Mouse (Mus musculus) forebrain, embryonic 12.5 days (tissue): ENCODE results near the gene Phgr1. TPM values are rescaled to one million over a fixed set of nuclear protein-coding genes. Genes with fewer than 3 reads are reported as not detected.

Experiments used
- ATAC-seq: fragments of 200-750 bp; cut with Nextera tagmentation; 2 replicates; pipeline ENCODE4 v1.8.0; 2017; ENCODE audit warnings: moderate TSS enrichment; ENCODE audit not compliant: low FRiP score
- H3K27ac ChIP-seq: fragments of 300-500 bp; sonication (generic); 2 replicates; pipeline ENCODE4 v1.5.1; 2016; ENCODE audit warnings: mild to moderate bottlenecking
- H3K27me3 ChIP-seq: fragments of 300-500 bp; sonication (generic); 2 replicates; pipeline ENCODE4 v1.6.1; 2016; ENCODE audit warnings: mild to moderate bottlenecking
- H3K36me3 ChIP-seq: fragments of 300-500 bp; sonication (generic); replicated peaks from 2 replicates; pipeline ENCODE4 v1.6.1; 2016; ENCODE audit warnings: mild to moderate bottlenecking
- H3K4me1 ChIP-seq: fragments of 300-500 bp; sonication (generic); 2 replicates; pipeline ENCODE4 v1.6.1; 2016
- H3K4me2 ChIP-seq: fragments of 300-500 bp; sonication (generic); 2 replicates; pipeline ENCODE4 v1.6.1; 2016; ENCODE audit warnings: mild to moderate bottlenecking, moderate library complexity
- H3K4me3 ChIP-seq: fragments of 300-500 bp; sonication (generic); replicated peaks from 2 replicates; pipeline ENCODE4 v1.5.1; 2016; ENCODE audit warnings: mild to moderate bottlenecking
- H3K9ac ChIP-seq: fragments of 300-500 bp; sonication (generic); 2 replicates; pipeline ENCODE4 v1.6.1; 2016; ENCODE audit warnings: mild to moderate bottlenecking
- H3K9me3 ChIP-seq: fragments of 300-500 bp; sonication (generic); 2 replicates; pipeline ENCODE4 v1.6.1; 2016
- WGBS: fragments of 180-500 bp; shearing (Covaris S2); methylation state at CpG from one replicate; pipeline ENCODE4 v1.1.7; 2016; 5-methylcytosine and 5-hydroxymethylcytosine counted together
- polyA plus RNA-seq: library from polyadenylated mRNA; unstranded; fragments of >200 nt; fragmentation: Nextera tagmentation; extraction: Ambion mirVana; gene quantifications from 2 replicates; pipeline ENCODE4 v1.2.1, GENCODE M21; 2016

Gene Phgr1
- polyA plus RNA-seq, 1 experiment from 2014 or later: not detected

DNA sequence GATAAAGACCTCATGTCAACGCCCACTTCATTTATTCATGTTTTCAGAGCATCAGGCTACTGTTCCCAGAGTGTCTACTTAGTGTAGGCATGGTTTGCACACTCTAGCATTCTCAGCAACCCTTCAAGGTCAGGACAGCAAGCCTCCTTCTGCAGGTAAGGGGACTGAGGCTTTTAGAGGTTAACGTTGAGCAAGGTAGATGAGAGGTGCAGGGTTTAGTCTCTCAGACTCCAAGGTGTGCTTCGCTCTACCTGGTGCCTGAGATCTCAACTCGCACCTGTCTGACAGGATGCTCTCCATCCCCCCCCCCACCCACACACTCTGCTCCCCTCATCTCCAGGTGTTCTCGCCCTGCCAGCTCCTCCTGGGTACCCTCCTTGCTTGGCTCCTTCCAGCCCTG lies 18.4 kb upstream of the Phgr1 start:
- H3K4me1 ChIP-seq: peaks cover 19% of the 10 kb centered on the region

DNA sequence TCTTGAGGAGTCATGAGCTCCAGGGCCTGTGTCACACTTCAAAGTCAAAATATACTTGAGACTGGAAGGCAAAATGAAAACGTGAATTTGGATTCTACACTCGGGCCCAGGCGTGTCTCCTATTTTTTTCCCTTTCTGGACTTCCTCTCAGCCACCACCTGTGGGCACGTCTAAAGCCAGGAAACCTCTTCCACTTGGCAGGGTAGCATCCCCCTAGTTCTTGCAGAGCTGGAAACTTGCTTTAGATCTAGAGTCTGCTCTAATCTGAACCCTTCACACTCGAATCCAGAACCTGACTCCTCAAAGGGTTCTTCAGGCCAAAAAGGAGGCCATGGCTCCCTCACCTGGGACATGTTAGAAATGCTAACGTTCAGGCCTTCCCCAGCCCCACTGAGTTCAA lies 17.2 kb upstream of the Phgr1 start:
- Histone ChIP-seq H3K9me3 (no peaks in the 10 kb centered on the region), H3K27me3 (peaks cover 42% of the 10 kb centered on the region)
- no peak for ATAC-seq

More for the DNA sequence above, 18.4 kb upstream of the Phgr1 start:
- no peak overlapping the region for H3K9ac ChIP-seq
- no peak overlapping the region for H3K4me2 ChIP-seq
- H3K9me3 ChIP-seq: no peaks in the 10 kb centered on the region
- peaks cover 33% of the 10 kb centered on the region for H3K27me3 ChIP-seq
- ATAC-seq: no peak
- 93% methylated on average over 5 of the region's 5 CpGs for WGBS
- H3K36me3 ChIP-seq: peaks cover 2% of the 10 kb centered on the region
- H3K4me3 ChIP-seq: no peak overlapping the region
- no peak overlapping the region for H3K27ac ChIP-seq

DNA sequence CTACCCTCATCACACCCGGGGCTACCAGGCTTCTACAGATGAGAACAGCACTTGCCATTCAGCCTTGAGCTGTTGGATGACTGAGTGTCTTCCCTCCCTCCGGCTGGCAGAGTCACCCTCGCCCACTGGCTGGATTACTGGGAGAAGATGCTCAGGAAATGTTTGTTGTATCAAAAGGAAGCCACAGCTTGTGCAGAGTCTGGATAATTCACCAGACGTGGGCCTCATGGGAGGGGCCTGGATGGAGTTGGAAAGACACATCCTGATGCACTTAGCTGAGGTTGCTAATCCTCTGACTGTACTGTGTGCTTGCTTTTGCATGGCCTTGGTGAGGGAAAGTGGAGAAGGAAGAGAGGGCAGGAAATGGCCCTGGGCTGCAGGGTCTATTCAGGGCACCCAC lies 16.5 kb upstream of the Phgr1 start:
- no peaks in the 10 kb centered on the region; the same call in 1 of the 2 replicates for H3K36me3 ChIP-seq
- peaks cover 46% of the 10 kb centered on the region for H3K27me3 ChIP-seq
- H3K27ac ChIP-seq: no peak overlapping the region
- H3K9ac ChIP-seq: no peak overlapping the region
- no peaks in the 10 kb centered on the region for H3K9me3 ChIP-seq
- H3K4me3 ChIP-seq: no peak overlapping the region
- WGBS: 89% methylated on average over 4 of the region's 4 CpGs
- H3K4me1 ChIP-seq: peaks cover 13% of the 10 kb centered on the region
- no peak for ATAC-seq
- no peak overlapping the region for H3K4me2 ChIP-seq

More for the DNA sequence above, 17.2 kb upstream of the Phgr1 start:
- 88% methylated on average over 6 of the region's 6 CpGs for WGBS
- H3K9ac ChIP-seq: no peak overlapping the region
- no peak overlapping the region for H3K4me2 ChIP-seq
- no peaks in the 10 kb centered on the region; the same call in 1 of the 2 replicates for H3K36me3 ChIP-seq
- H3K4me1 ChIP-seq: peaks cover 12% of the 10 kb centered on the region
- H3K27ac ChIP-seq: no peak overlapping the region
- no peak overlapping the region for H3K4me3 ChIP-seq

DNA sequence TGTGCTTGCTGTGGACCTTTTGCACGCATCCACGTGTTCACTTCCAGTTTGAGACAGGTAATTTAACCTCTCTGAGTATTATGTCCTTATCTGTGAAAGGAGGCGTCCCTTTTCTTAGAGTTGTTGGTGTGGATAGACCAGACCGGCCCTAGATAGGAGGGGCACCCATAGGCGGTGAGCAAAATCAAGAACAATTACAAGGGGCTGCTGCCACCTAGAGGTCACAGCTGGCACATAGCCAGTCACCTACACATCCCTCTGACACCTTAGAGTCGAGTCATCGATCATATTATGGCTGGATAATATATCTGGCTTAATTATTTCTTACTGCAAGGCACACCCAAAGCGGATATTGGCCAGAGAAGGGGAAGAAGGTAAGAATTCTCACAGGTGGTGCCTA lies 12.7 kb upstream of the Phgr1 start:
- no peaks in the 10 kb centered on the region for H3K9me3 ChIP-seq
- H3K4me1 ChIP-seq: peaks cover 41% of the 10 kb centered on the region
- ATAC-seq: 0 out of 2 replicates have a peak, but pooled peaks have one; percentile 42
- H3K27ac ChIP-seq: no peak overlapping the region
- no peak overlapping the region for H3K4me3 ChIP-seq
- H3K4me2 ChIP-seq: no peak overlapping the region
- peaks cover 53% of the 10 kb centered on the region for H3K27me3 ChIP-seq
- WGBS: 12% methylated on average over 8 of the region's 8 CpGs
- no peaks in the 10 kb centered on the region; the same call in 1 of the 2 replicates for H3K36me3 ChIP-seq
- H3K9ac ChIP-seq: no peak overlapping the region

DNA sequence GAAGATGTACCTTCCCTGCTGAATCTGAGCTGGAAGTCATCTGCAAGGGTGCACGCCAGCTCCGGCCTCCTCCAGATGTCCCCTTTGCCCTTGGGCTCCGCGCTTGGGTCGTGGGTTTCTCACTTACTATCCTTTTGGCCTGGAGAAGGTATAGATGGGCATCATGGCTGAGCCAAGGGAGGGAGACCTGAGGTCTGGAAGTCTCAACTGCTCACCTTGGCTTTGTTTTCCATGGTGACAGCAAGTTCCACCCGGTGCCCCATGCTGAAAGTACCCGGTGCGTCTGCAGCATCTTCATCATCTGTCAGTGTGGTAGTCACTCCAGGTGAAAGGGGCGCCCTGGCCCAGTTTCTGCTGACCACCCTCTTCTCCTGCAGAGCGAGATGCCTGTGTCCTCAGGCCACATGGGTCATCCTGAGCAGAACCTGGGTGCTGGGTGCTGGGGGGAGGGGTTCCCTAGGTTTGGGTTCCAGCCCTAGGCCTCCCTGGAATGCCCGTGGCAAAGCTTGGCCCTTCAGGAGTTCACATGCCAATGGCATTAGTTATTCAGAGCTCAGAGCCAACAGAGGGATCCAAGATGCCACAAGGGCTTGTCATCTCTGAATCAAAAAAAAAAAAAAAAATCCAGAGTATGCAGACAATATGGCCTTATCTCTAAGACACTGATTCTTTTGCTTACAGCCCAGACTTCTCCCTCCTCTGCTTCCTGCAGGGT lies 12.1 kb upstream of the Phgr1 start:
- whole genome bisulfite sequencing: 89% methylated on average over 11 of the region's 11 CpGs
- H3K9me3 ChIP-seq: no peaks in the 10 kb centered on the region
- peaks cover 50% of the 10 kb centered on the region for H3K27me3 ChIP-seq
- no peak overlapping the region for H3K27ac ChIP-seq
- peaks cover 41% of the 10 kb centered on the region for H3K4me1 ChIP-seq
- no peak for ATAC-seq
- H3K9ac ChIP-seq: peak overlapping the region; percentile 17; the same call in 1 of the 2 replicates
- H3K4me3 ChIP-seq: no peak overlapping the region
- H3K4me2 ChIP-seq: no peak overlapping the region
- H3K36me3 ChIP-seq: no peaks in the 10 kb centered on the region; the same call in 1 of the 2 replicates

DNA sequence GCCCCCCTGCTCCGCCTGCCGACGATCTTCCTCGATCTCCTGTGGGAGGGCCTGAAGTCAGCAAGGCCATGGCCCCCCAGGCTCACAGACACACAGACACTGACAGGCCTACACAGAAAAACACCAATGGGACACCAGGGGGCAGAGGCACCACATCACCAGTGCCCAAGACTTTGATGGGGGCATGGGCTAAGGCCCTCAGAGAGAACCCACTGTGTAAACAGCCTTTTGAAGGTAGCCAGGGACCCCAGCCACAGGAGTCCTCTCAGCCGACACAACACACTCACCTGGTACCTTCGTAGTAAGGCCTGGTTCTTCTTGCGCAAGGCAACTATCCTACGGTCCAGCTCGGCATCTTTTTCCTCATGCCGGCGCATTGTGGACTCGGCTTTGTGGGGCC lies 11.2 kb upstream of the Phgr1 start:
- 82% methylated on average over 12 of the region's 12 CpGs for WGBS
- peaks cover 41% of the 10 kb centered on the region for H3K4me1 ChIP-seq

DNA sequence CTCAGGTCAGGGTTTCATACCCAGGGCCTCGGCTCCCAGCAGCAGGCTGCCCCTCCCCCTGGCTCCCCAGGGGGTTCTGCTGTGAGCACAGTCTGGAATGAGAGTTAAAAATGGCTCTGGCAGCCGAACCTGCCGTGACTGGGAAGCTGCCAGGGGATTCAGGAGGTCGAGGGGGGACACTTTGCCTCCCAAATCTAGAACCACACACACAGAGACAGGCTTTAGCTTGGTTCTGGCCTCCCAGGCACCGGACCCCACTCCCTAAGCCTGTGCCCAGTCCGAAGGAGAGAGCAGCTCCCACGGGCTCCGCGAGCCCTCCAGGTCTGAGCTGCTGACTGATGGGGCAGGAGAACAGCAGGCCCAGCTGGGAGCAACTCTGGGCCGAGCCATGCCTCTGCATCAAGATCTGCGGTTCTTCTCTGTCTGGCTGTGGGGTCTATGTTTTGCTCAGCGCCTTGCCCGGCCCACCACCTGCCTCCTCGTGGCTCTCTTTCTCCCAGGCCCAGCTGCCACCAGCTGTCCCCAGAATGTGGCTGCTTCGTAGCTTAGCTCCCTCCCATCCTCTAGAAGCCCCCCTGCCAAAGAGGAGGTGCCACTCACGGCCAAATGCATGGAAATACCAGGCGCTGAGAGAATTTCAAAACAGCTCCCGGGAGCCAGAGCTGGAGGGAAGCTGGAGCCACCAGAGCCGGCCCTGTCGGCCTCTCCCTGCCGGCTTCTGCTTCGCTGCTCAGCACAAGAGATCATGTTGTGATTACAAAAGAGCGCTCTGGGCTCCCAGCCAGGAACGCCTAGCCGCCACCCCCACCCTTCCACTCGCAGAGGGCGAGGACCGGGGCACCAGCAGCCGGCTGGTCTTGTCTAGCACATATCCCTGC lies 10.4 kb upstream of the Phgr1 start, which contains the start of gene Ccdc9b:
Gene Ccdc9b, minus strand, starts transcription at position 756 of the 878 bp plus-strand sequence.
- H3K4me2 ChIP-seq: peak within 1 kb of the TSS; percentile 51
- H3K9me3 ChIP-seq: no peaks in the 10 kb centered on the region
- H3K4me3 ChIP-seq: peak within 1 kb of the TSS; percentile 25
- H3K27me3 ChIP-seq: peaks cover 50% of the 10 kb centered on the region
- H3K36me3 ChIP-seq: no peaks in the 10 kb centered on the region; the same call in 1 of the 2 replicates
- peak within 1 kb of the TSS; percentile 61 for H3K9ac ChIP-seq
- H3K4me1 ChIP-seq: peaks cover 41% of the 10 kb centered on the region
- 4% methylated on average over 29 of the region's 29 CpGs for WGBS
- peak; percentile 85 for ATAC-seq
- peak within 1 kb of the TSS; percentile 98 for H3K27ac ChIP-seq

More for the DNA sequence above, 11.2 kb upstream of the Phgr1 start:
- Histone ChIP-seq H3K27ac (peak overlapping the region; percentile 98), H3K9me3 (no peaks in the 10 kb centered on the region), H3K9ac (peak overlapping the region; percentile 61; the same call in 1 of the 2 replicates), H3K36me3 (no peaks in the 10 kb centered on the region; the same call in 1 of the 2 replicates), H3K27me3 (peaks cover 51% of the 10 kb centered on the region), H3K4me2 (peak overlapping the region; percentile 51), H3K4me3 (0 out of 2 replicates have a peak overlapping the region, but pooled peaks have one; percentile 25)
- ATAC-seq: no peak

DNA sequence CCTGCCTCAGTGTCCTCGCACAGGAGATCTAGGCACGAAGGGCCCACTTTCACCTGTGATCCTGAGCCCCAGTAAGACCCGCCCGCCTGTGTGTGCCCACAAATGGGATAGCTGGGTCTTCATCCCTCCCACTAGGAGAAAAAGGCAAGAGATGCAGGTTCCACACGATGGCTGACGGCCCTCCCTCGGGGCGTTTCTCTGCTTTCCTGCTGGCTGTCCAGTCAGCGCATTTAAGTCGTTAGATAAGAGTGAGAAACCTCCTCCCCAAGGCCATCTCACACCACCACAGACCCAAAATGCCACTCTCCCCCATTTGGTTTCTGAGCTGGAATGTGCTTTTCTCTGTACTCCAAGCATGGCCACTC lies 9.8 kb upstream of the Phgr1 start:
- peaks cover 41% of the 10 kb centered on the region for H3K4me1 ChIP-seq
- no peaks in the 10 kb centered on the region for H3K9me3 ChIP-seq
- peaks cover 46% of the 10 kb centered on the region for H3K27me3 ChIP-seq
- no peaks in the 10 kb centered on the region; the same call in 1 of the 2 replicates for H3K36me3 ChIP-seq
- peak overlapping the region; percentile 98 for H3K27ac ChIP-seq
- H3K4me3 ChIP-seq: peak overlapping the region; percentile 25; the same call in 1 of the 2 replicates
- peak overlapping the region; percentile 51 for H3K4me2 ChIP-seq
- WGBS: 9% methylated on average over 10 of the region's 10 CpGs
- H3K9ac ChIP-seq: peak overlapping the region; percentile 61; the same call in 1 of the 2 replicates
- 0 out of 2 replicates have a peak, but pooled peaks have one; percentile 0 for ATAC-seq

DNA sequence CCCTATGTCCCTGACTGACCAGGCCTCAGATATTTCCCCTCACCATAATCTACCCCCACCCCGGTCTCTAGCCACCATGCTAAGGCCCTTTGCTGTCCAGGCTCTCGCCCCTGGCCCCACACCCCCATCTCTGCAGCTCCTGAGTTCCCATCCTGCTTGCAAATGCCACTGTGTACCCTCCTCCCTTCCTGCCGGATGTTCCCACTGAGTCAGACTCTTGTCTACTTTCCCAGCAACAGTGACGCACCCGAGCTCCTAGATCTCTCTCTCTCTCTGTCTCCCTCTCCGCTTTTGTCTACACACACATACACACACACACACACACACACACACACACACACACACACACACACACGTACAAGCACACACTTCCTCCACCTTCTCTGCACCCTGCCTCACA lies 9.1 kb upstream of the Phgr1 start:
- Histone ChIP-seq H3K36me3 (no peaks in the 10 kb centered on the region), H3K4me1 (peaks cover 41% of the 10 kb centered on the region), H3K27me3 (peaks cover 41% of the 10 kb centered on the region), H3K27ac (peak overlapping the region; percentile 98; the same call in 1 of the 2 replicates), H3K4me2 (no peak overlapping the region), H3K9ac (no peak overlapping the region), H3K4me3 (no peak overlapping the region), H3K9me3 (no peaks in the 10 kb centered on the region)
- no peak for ATAC-seq
- WGBS: 51% methylated on average over 6 of the region's 7 CpGs

DNA sequence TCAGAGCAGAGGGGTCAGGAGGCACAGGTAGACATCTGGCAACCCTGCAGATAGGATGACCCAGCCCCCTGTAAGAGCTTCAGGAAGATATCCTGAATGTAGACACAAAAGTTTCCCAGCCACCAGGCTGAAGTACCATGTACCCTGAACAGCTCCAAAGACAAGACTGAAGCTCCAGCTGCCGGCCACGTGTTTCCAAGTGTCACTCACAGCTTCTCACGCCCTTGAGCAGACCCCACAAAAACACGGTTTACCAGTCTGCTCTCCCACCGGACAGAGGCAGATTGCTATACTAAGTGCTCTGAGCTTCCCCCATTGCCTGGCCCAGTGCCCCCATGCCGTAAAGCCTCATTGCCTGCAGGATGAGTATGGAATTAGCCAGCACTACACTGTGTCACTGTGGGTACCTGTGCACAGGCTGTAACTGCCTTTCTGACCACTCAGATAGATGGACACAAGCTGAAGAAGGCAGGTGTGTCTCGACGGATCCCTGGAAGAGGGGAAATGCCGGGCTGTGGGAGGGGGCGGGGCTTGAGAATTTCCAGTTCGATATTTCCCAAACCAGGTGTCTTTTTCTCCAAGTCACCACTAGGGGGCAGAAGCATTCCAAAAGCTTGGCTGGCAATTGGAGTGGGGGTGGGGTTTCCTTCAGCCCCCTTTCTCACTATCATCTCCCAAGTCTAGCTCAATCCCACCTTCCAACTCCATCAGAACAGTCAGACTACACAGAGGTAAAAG lies 8.3 kb upstream of the Phgr1 start:
- Histone ChIP-seq H3K27ac (no peak overlapping the region), H3K4me1 (peaks cover 41% of the 10 kb centered on the region), H3K4me3 (no peak overlapping the region), H3K9ac (no peak overlapping the region), H3K36me3 (no peaks in the 10 kb centered on the region), H3K27me3 (peaks cover 33% of the 10 kb centered on the region), H3K4me2 (no peak overlapping the region), H3K9me3 (no peaks in the 10 kb centered on the region)
- no peak for ATAC-seq
- WGBS: 26% methylated on average over 11 of the region's 11 CpGs

DNA sequence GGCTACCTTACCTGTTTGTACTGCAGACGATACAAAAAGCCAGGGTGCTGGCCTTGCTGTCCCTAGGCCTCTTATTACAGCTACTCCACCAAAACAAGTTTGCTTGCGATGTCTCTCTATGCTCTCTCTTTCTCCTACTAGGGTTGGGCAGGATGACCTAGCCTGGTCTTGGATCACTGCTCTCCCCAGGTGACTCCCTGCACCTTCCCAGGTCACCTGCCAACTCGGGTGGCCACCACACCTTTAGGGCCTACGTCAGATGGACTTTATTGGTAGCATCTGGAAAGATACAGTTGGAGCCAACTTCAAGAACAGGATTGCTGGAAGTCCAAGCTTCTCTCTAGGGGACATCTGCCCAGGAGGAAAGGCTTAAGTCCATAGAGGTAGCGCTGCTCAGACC lies 7.7 kb upstream of the Phgr1 start:
- H3K4me3 ChIP-seq: no peak overlapping the region
- no peaks in the 10 kb centered on the region for H3K9me3 ChIP-seq
- no peaks in the 10 kb centered on the region for H3K36me3 ChIP-seq
- H3K4me2 ChIP-seq: no peak overlapping the region
- no peak overlapping the region for H3K9ac ChIP-seq
- H3K4me1 ChIP-seq: peaks cover 35% of the 10 kb centered on the region
- peaks cover 30% of the 10 kb centered on the region; the same call in 1 of the 2 replicates for H3K27me3 ChIP-seq
- H3K27ac ChIP-seq: no peak overlapping the region
- 90% methylated on average over 5 of the region's 5 CpGs for WGBS
- no peak for ATAC-seq
